Mouse (Mus musculus) thymus, adult 2 months (tissue): ENCODE data around the gene Ddx51.

Experiments
- CTCF ChIP-seq: fragments of 200-500 bp; IDR thresholded peaks from 2 replicates; pipeline ENCODE4 v1.5.1; 2012; ENCODE audit warnings: mild to moderate bottlenecking, control low read depth, low read length, moderate library complexity, borderline replicate concordance; ENCODE audit not compliant: control insufficient read depth, poor library complexity, insufficient read depth; ENCODE audit errors: extremely low read depth
- POLR2A ChIP-seq: fragments of 200-500 bp; IDR thresholded peaks from 2 replicates; pipeline ENCODE4 v1.6.1; 2012; ENCODE audit warnings: mild to moderate bottlenecking, low read length, control low read depth, moderate library complexity; ENCODE audit not compliant: control insufficient read depth, poor library complexity, insufficient read depth; ENCODE audit errors: extremely low read depth

GRCm38 (mm10) chr5:110607767-110608166 lies 45.5 kb upstream of the Ddx51 start:
- no peak for TF ChIP-seq POLR2A
- no peak for TF ChIP-seq CTCF
